Mouse (Mus musculus): ENCODE results near the gene Emid1. TPM values are rescaled to one million over a fixed set of nuclear protein-coding genes. Genes with fewer than 3 reads are reported as not detected.

The Emid1 gene
- polyA plus RNA-seq, 1 experiment = 13.3 TPM

- Histone ChIP-seq H3K4me3 (replicated peaks; ENCODE audit: insufficient read depth, low read depth, low read length) (no peak overlapping the region), H3K4me1 (ENCODE audit: control insufficient read depth, insufficient read depth, low read length) (peaks cover 5% of the 10 kb centered on the region), H3K27ac (ENCODE audit: insufficient read depth, low read length) (no peak overlapping the region), H3K27me3 (ENCODE audit: control insufficient read depth, insufficient read depth, low read length) (no peaks in the 10 kb centered on the region)
- 92% methylated on average over 3 of the region's 3 CpGs for WGBS
- no peak for DNase-seq
- TF ChIP-seq POLR2A (IDR thresholded peaks at IDR 0.05; ENCODE audit: borderline replicate concordance, insufficient read depth, low read length) = no peak
- TF ChIP-seq CTCF (IDR thresholded peaks at IDR 0.05; ENCODE audit: borderline replicate concordance, insufficient read depth, low read depth, low read length) = no peak
These were observed 6.5 kb downstream of the Emid1 start for GRCm38 (mm10) chr11:5145600-5145999.

- DNase-seq = no peak
- no peak overlapping the region for H3K4me3 ChIP-seq (replicated peaks; ENCODE audit: insufficient read depth, low read depth, low read length)
- TF ChIP-seq POLR2A (IDR thresholded peaks at IDR 0.05; ENCODE audit: borderline replicate concordance, insufficient read depth, low read length) = no peak
- TF ChIP-seq CTCF (IDR thresholded peaks at IDR 0.05; ENCODE audit: borderline replicate concordance, insufficient read depth, low read depth, low read length) = no peak
- WGBS = 91% methylated on average over 2 of the region's 2 CpGs
- no peak overlapping the region for H3K27ac ChIP-seq (ENCODE audit: insufficient read depth, low read length)
- H3K27me3 ChIP-seq (ENCODE audit: control insufficient read depth, insufficient read depth, low read length) = no peaks in the 10 kb centered on the region
- peaks cover 14% of the 10 kb centered on the region for H3K4me1 ChIP-seq (ENCODE audit: control insufficient read depth, insufficient read depth, low read length)
These were observed 10.1 kb downstream of the Emid1 start for GRCm38 (mm10) chr11:5141965-5142364.

GRCm38 (mm10) chr11:5141252-5141651, 10.8 kb downstream of the Emid1 start:
- Histone ChIP-seq H3K4me3 (replicated peaks; ENCODE audit: insufficient read depth, low read depth, low read length) (no peak overlapping the region), H3K27ac (ENCODE audit: insufficient read depth, low read length) (no peak overlapping the region), H3K4me1 (ENCODE audit: control insufficient read depth, insufficient read depth, low read length) (peaks cover 14% of the 10 kb centered on the region), H3K27me3 (ENCODE audit: control insufficient read depth, insufficient read depth, low read length) (no peaks in the 10 kb centered on the region)
- no peak for TF ChIP-seq POLR2A (IDR thresholded peaks at IDR 0.05; ENCODE audit: borderline replicate concordance, insufficient read depth, low read length)
- WGBS = 92% methylated on average over 5 of the region's 5 CpGs
- no peak for DNase-seq

- Histone ChIP-seq H3K4me1 (ENCODE audit: control insufficient read depth, insufficient read depth, low read length) (peaks cover 14% of the 10 kb centered on the region), H3K27ac (ENCODE audit: insufficient read depth, low read length) (no peak overlapping the region), H3K27me3 (ENCODE audit: control insufficient read depth, insufficient read depth, low read length) (no peaks in the 10 kb centered on the region), H3K4me3 (replicated peaks; ENCODE audit: insufficient read depth, low read depth, low read length) (no peak overlapping the region)
- DNase-seq = peak; percentile 68 to 71
- TF ChIP-seq POLR2A (IDR thresholded peaks at IDR 0.05; ENCODE audit: borderline replicate concordance, insufficient read depth, low read length) (no peak), CTCF (IDR thresholded peaks at IDR 0.05; ENCODE audit: borderline replicate concordance, insufficient read depth, low read depth, low read length) (no peak)
- WGBS = 13% methylated on average over 8 of the region's 8 CpGs
These were observed 11.4 kb downstream of the Emid1 start for GRCm38 (mm10) chr11:5140619-5141018.

GRCm38 (mm10) chr11:5139372-5139771, 12.7 kb downstream of the Emid1 start:
- Histone ChIP-seq H3K27me3 (ENCODE audit: control insufficient read depth, insufficient read depth, low read length) (no peaks in the 10 kb centered on the region), H3K4me1 (ENCODE audit: control insufficient read depth, insufficient read depth, low read length) (peaks cover 14% of the 10 kb centered on the region), H3K27ac (ENCODE audit: insufficient read depth, low read length) (no peak overlapping the region), H3K4me3 (replicated peaks; ENCODE audit: insufficient read depth, low read depth, low read length) (no peak overlapping the region)
- 97% methylated on average over 9 of the region's 9 CpGs for WGBS
- TF ChIP-seq CTCF (IDR thresholded peaks at IDR 0.05; ENCODE audit: borderline replicate concordance, insufficient read depth, low read depth, low read length) (no peak), POLR2A (IDR thresholded peaks at IDR 0.05; ENCODE audit: borderline replicate concordance, insufficient read depth, low read length) (no peak)
- DNase-seq = no peak

- no peak for TF ChIP-seq CTCF (IDR thresholded peaks at IDR 0.05; ENCODE audit: borderline replicate concordance, insufficient read depth, low read depth, low read length)
- TF ChIP-seq POLR2A (IDR thresholded peaks at IDR 0.05; ENCODE audit: borderline replicate concordance, insufficient read depth, low read length) = no peak
- DNase-seq = no peak
- H3K27ac ChIP-seq (ENCODE audit: insufficient read depth, low read length) = no peak overlapping the region
- no peak overlapping the region for H3K4me3 ChIP-seq (replicated peaks; ENCODE audit: insufficient read depth, low read depth, low read length)
- 91% methylated on average over 2 of the region's 2 CpGs for WGBS
- H3K4me1 ChIP-seq (ENCODE audit: control insufficient read depth, insufficient read depth, low read length) = peaks cover 14% of the 10 kb centered on the region
- no peaks in the 10 kb centered on the region for H3K27me3 ChIP-seq (ENCODE audit: control insufficient read depth, insufficient read depth, low read length)
These were observed 13.4 kb downstream of the Emid1 start for GRCm38 (mm10) chr11:5138642-5139041.

GRCm38 (mm10) chr11:5135914-5136313, 16.1 kb downstream of the Emid1 start:
- H3K4me1 ChIP-seq (ENCODE audit: control insufficient read depth, insufficient read depth, low read length) = peaks cover 16% of the 10 kb centered on the region
- 54% methylated on average over 11 of the region's 11 CpGs for WGBS
- no peak for TF ChIP-seq POLR2A (IDR thresholded peaks at IDR 0.05; ENCODE audit: borderline replicate concordance, insufficient read depth, low read length)
- TF ChIP-seq CTCF (IDR thresholded peaks at IDR 0.05; ENCODE audit: borderline replicate concordance, insufficient read depth, low read depth, low read length) = no peak
- DNase-seq = no peak
- H3K27me3 ChIP-seq (ENCODE audit: control insufficient read depth, insufficient read depth, low read length) = no peaks in the 10 kb centered on the region
- H3K4me3 ChIP-seq (replicated peaks; ENCODE audit: insufficient read depth, low read depth, low read length) = no peak overlapping the region
- H3K27ac ChIP-seq (ENCODE audit: insufficient read depth, low read length) = no peak overlapping the region

GRCm38 (mm10) chr11:5132751-5133150, 19.3 kb downstream of the Emid1 start:
- no peaks in the 10 kb centered on the region for H3K27me3 ChIP-seq (ENCODE audit: control insufficient read depth, insufficient read depth, low read length)
- H3K27ac ChIP-seq (ENCODE audit: insufficient read depth, low read length) = no peak overlapping the region
- TF ChIP-seq POLR2A (IDR thresholded peaks at IDR 0.05; ENCODE audit: borderline replicate concordance, insufficient read depth, low read length) (no peak), CTCF (IDR thresholded peaks at IDR 0.05; ENCODE audit: borderline replicate concordance, insufficient read depth, low read depth, low read length) (no peak)
- no peak overlapping the region for H3K4me3 ChIP-seq (replicated peaks; ENCODE audit: insufficient read depth, low read depth, low read length)
- DNase-seq = no peak
- H3K4me1 ChIP-seq (ENCODE audit: control insufficient read depth, insufficient read depth, low read length) = peaks cover 19% of the 10 kb centered on the region
- WGBS = 47% methylated on average over 4 of the region's 4 CpGs
